Comparison of ENCODE assay signal across 8 mouse cellular contexts in the genomic region with DNA sequence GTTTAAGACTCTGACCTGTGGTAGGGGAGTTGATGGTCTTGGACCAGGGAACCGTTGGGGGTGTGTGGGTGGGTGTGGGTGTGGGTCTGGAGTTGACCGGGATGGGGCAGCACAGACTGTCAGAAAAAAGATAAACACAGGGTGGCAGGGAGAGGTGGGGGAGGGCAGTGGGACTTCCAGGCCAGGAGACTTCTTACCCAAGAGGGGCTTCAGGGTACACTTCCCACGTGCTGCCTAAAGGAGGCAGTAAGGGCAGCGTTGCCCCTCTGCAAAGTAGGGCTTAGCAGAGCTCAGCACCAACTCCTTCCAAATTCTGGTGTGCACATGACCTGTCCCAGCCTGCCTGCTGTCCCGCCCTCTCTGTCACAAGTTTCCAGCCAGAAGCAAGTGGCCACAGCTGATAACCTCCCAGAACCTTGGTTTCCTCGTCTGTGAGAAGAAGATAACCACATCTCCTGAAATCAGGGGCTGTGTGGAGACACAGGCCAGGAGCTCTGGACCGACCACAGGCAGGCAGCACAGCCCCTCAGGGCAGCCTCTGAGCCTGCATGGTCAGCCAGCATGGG. TPM values are rescaled to one million over a fixed set of nuclear protein-coding genes. Genes with fewer than 3 reads are reported as not detected.
DNase-seq lines count a peak whose midpoint lies in the region; ATAC-seq and TF ChIP-seq lines count a peak whose summit lies in the region.

No protein-coding gene starts in this region.

- WGBS in kidney, embryonic 14.5 days: 29% methylated on average over 7 of the region's 7 CpGs
- 32% methylated on average over 7 of the region's 7 CpGs for WGBS in forebrain, embryonic 12.5 days
- WGBS in intestine, postnatal 0 days: 25% methylated on average over 7 of the region's 7 CpGs

- H3K4me3 ChIP-seq in kidney, embryonic 14.5 days (ENCODE audit: low read length): no peak overlapping the region
- H3K4me3 ChIP-seq in forebrain, embryonic 12.5 days (replicated peaks): no peak overlapping the region
- no peak overlapping the region for H3K4me3 ChIP-seq in intestine, postnatal 0 days (ENCODE audit: low read depth, low read length)

- no peaks in the 10 kb centered on the region for H3K36me3 ChIP-seq in kidney, embryonic 14.5 days (ENCODE audit: control insufficient read depth, insufficient read depth, low read length)
- H3K36me3 ChIP-seq in forebrain, embryonic 12.5 days (replicated peaks): no peaks in the 10 kb centered on the region
- H3K36me3 ChIP-seq in intestine, postnatal 0 days (ENCODE audit: control insufficient read depth, insufficient read depth): no peaks in the 10 kb centered on the region

- peaks cover 4% of the 10 kb centered on the region; the same call in 1 of the 2 replicates for H3K4me1 ChIP-seq in kidney, embryonic 14.5 days (ENCODE audit: control insufficient read depth, insufficient read depth, low read length)
- H3K4me1 ChIP-seq in forebrain, embryonic 12.5 days: peaks cover 22% of the 10 kb centered on the region
- no peaks in the 10 kb centered on the region for H3K4me1 ChIP-seq in intestine, postnatal 0 days (replicated peaks; ENCODE audit: control insufficient read depth, insufficient read depth, low read length)

- peaks cover 28% of the 10 kb centered on the region for H3K27me3 ChIP-seq in kidney, embryonic 14.5 days (ENCODE audit: control insufficient read depth, insufficient read depth, low read length)
- peaks cover 56% of the 10 kb centered on the region for H3K27me3 ChIP-seq in forebrain, embryonic 12.5 days
- peaks cover 24% of the 10 kb centered on the region for H3K27me3 ChIP-seq in intestine, postnatal 0 days (replicated peaks; ENCODE audit: control insufficient read depth, insufficient read depth, low read length)

- no peaks in the 10 kb centered on the region for H3K9me3 ChIP-seq in kidney, embryonic 14.5 days (ENCODE audit: control insufficient read depth, low read length)
- no peaks in the 10 kb centered on the region for H3K9me3 ChIP-seq in forebrain, embryonic 12.5 days
- no peaks in the 10 kb centered on the region for H3K9me3 ChIP-seq in intestine, postnatal 0 days (ENCODE audit: control insufficient read depth)

- H3K4me2 ChIP-seq in kidney, embryonic 14.5 days (replicated peaks; ENCODE audit: low read depth, low read length): no peak overlapping the region
- peak overlapping the region; percentile 37 for H3K4me2 ChIP-seq in forebrain, embryonic 12.5 days
- no peak overlapping the region for H3K4me2 ChIP-seq in intestine, postnatal 0 days (replicated peaks; ENCODE audit: low read depth)

- H3K9ac ChIP-seq in kidney, embryonic 14.5 days (ENCODE audit: low read depth, low read length): no peak overlapping the region
- H3K9ac ChIP-seq in forebrain, embryonic 12.5 days: 0 out of 2 replicates have a peak overlapping the region, but pooled peaks have one; percentile 25
- no peak overlapping the region for H3K9ac ChIP-seq in intestine, postnatal 0 days (ENCODE audit: low read depth, low read length)

- peak; percentile 47 for ATAC-seq in kidney, embryonic 14.5 days (ENCODE audit: low FRiP score, low TSS enrichment)
- ATAC-seq in forebrain, embryonic 12.5 days (ENCODE audit: low FRiP score): peak; percentile 56; the same call in 1 of the 2 replicates
- ATAC-seq in intestine, postnatal 0 days: no peak
- peak; percentile 79 for ATAC-seq in megakaryocyte-erythroid progenitor cell, adult 5-6 weeks (replicated peaks; ENCODE audit: low FRiP score, low TSS enrichment, poor library complexity, severe bottlenecking)

- DNase-seq in kidney, postnatal 10 days: no peak
- DNase-seq in thymus, postnatal 25 days: peak; percentile 66
- no peak for DNase-seq in cerebellum, adult 11 months
- DNase-seq in cerebellum, adult 9-11 months: no peak

- TF ChIP-seq CTCF in intestine, postnatal 0 days (IDR thresholded peaks at IDR 0.05; ENCODE audit: low read depth): peak; percentile 31

- H3K27ac ChIP-seq in kidney, embryonic 14.5 days (ENCODE audit: low read depth, low read length): no peak overlapping the region
- peak overlapping the region; percentile 76 for H3K27ac ChIP-seq in forebrain, embryonic 12.5 days
- H3K27ac ChIP-seq in intestine, postnatal 0 days (ENCODE audit: low read depth, low read length): no peak overlapping the region

RNA-seq across cellular contexts. Expression of gene Cbfa2t3, which starts 20.7 kb away (rescaled TPM):
- 3.6 and 3.7 TPM in 2 replicates for polyA plus RNA-seq in kidney, embryonic 14.5 days (2014; fragmentation: Nextera tagmentation; extraction: Ambion mirVana)
- polyA plus RNA-seq in forebrain, embryonic 12.5 days (2016; fragmentation: Nextera tagmentation; extraction: Ambion mirVana): 12.2 and 12.4 TPM in 2 replicates
- polyA plus RNA-seq in intestine, postnatal 0 days (2015; fragmentation: Nextera tagmentation; extraction: Ambion mirVana): 5.9 and 7.6 TPM in 2 replicates
- 78.3 and 79.6 TPM in 2 replicates for total RNA-seq in megakaryocyte-erythroid progenitor cell, adult 5-6 weeks (2014; fragmentation: Nextera tagmentation)
- total RNA-seq in megakaryocyte-erythroid progenitor cell, adult 5-6 weeks (2017): 7.8 and 15.4 TPM in 2 replicates

RNA-seq across cellular contexts. Expression of gene Acsf3, which starts 55.7 kb away (rescaled TPM):
- polyA plus RNA-seq in kidney, embryonic 14.5 days (2014; fragmentation: Nextera tagmentation; extraction: Ambion mirVana): 16.1 and 20.2 TPM in 2 replicates
- polyA plus RNA-seq in forebrain, embryonic 12.5 days (2016; fragmentation: Nextera tagmentation; extraction: Ambion mirVana): 16.1 and 17.3 TPM in 2 replicates
- polyA plus RNA-seq in intestine, postnatal 0 days (2015; fragmentation: Nextera tagmentation; extraction: Ambion mirVana): 22.8 and 22.9 TPM in 2 replicates
- 9.8 and 14.7 TPM in 2 replicates for total RNA-seq in megakaryocyte-erythroid progenitor cell, adult 5-6 weeks (2014; fragmentation: Nextera tagmentation)
- total RNA-seq in megakaryocyte-erythroid progenitor cell, adult 5-6 weeks (2017): 5.8 and 9.5 TPM in 2 replicates
